Mouse (Mus musculus) neural tube, embryonic 14.5 days (tissue): ENCODE results near the gene Plekhj1. TPM values are rescaled to one million over a fixed set of nuclear protein-coding genes. Genes with fewer than 3 reads are reported as not detected.

Source experiments
- ATAC-seq: fragments of 200-750 bp; cut with Nextera tagmentation; 2 replicates; pipeline ENCODE4 v1.8.0; 2017; ENCODE audit warnings: low read depth, mild to moderate bottlenecking, moderate TSS enrichment, moderate library complexity
- H3K27ac ChIP-seq: fragments of 300-500 bp; sonication (generic); 2 replicates; pipeline ENCODE4 v1.5.1; 2014; ENCODE audit warnings: low read depth, mild to moderate bottlenecking, control low read depth, low read length, moderate library complexity, mixed read lengths
- H3K27me3 ChIP-seq: fragments of 300-500 bp; sonication (generic); 2 replicates; pipeline ENCODE4 v1.6.1; 2014; ENCODE audit warnings: low read length; ENCODE audit not compliant: control insufficient read depth, insufficient read depth
- H3K36me3 ChIP-seq: fragments of 300-500 bp; sonication (generic); 2 replicates; pipeline ENCODE4 v1.6.1; 2014; ENCODE audit warnings: low read length, mixed read lengths; ENCODE audit not compliant: control insufficient read depth, insufficient read depth
- H3K4me1 ChIP-seq: fragments of 300-500 bp; sonication (generic); 2 replicates; pipeline ENCODE4 v1.6.1; 2014; ENCODE audit warnings: low read length; ENCODE audit not compliant: control insufficient read depth, insufficient read depth
- H3K4me2 ChIP-seq: fragments of 300-500 bp; sonication (generic); 2 replicates; pipeline ENCODE4 v1.6.1; 2014; ENCODE audit warnings: mild to moderate bottlenecking, low read depth, low read length, control low read depth
- H3K4me3 ChIP-seq: fragments of 300-500 bp; sonication (generic); 2 replicates; pipeline ENCODE4 v1.5.1; 2014; ENCODE audit warnings: low read depth, low read length, control low read depth, mixed read lengths
- H3K9ac ChIP-seq: fragments of 300-500 bp; sonication (generic); replicated peaks from 2 replicates; pipeline ENCODE4 v1.6.1; 2014; ENCODE audit warnings: low read depth, mild to moderate bottlenecking, control low read depth, low read length, mixed read lengths
- H3K9me3 ChIP-seq: fragments of 300-500 bp; sonication (generic); 2 replicates; pipeline ENCODE4 v1.6.1; 2016; ENCODE audit warnings: low read length; ENCODE audit not compliant: control insufficient read depth
- WGBS: fragments of 180-500 bp; shearing (Covaris S2); extraction: QIAGEN DNeasy Blood & Tissue Kit; methylation state at CpG from one replicate; pipeline ENCODE4 v1.1.7; 2014; 5-methylcytosine and 5-hydroxymethylcytosine counted together
- polyA plus RNA-seq: library from polyadenylated mRNA; unstranded; fragments of >200 nt; fragmentation: Nextera tagmentation; extraction: Ambion mirVana; gene quantifications from 2 replicates; pipeline ENCODE4 v1.2.1, GENCODE M21; 2014

Plekhj1 gene
- polyA plus RNA-seq, 1 experiment from 2014 or later: 126 TPM

DNA sequence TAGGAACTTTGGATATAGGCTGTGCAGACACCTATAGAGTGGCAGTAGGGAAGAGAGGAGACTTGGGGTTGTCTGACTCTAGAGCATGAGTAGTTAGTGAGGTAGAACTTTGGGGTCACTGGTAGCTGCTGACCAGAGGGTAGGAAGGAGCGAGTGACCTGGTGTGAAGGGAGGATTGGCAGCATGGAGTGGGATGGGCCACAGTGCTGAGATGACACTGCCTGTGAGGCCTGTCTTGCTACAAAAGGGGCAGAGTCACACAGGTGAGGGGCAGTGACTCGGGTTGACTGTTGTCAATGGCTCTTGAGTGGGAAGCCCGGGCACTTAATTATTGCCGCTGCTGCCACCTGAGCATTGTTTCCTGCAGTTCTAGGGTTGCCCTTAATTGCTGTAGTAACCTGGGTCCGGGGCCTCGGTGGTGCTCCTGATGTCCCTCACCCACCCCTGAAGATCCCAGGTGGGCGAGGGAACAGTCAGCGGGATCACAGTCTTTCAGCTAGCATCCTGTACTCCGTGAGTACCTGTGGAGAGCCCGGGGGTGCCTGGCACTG is 29.5 kb upstream of the Plekhj1 start:
- H3K9me3 ChIP-seq: no peaks in the 10 kb centered on the region
- 81% methylated on average over 9 of the region's 10 CpGs for WGBS
- peaks cover 13% of the 10 kb centered on the region for H3K36me3 ChIP-seq

DNA sequence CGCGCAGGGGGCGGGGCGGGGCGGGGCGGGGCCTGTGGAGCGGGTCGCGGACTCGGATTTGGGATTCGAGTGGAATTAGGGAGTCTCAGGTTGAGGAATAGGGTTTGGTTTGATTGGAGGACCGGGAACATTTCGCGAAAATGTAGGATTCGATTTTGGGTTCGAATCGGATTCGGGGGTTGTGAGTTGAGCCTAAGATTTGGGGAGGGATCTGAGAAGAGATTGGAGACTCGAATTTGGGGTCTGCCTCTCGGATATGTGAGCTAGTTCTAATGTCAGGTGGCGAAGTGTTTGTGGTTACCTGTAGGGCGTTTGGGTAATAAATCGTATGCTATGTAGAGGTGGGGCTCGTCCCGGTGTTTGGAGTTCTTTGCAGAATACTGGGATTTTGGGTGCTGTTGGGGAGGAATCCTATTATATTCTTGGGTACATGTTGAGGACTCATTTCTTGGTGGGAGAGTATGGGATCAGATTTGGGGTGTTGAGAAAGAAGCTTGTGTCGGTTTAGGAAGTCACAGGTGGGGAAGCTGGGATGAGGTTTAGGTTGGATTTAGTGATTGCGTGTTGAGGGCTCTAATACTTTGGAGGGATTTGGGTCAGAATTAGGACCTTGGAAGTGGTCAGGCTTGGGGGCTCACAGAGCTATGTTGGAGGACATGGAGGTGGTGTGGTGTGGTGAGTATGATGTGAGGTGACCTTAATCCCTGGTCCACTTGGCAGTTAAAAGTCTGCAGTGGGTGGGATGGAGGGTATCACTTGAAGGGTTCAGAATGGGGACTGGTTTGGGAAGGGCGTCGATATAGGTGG is 28.8 kb upstream of the Plekhj1 start:
- peak overlapping the region; percentile 87 for H3K27ac ChIP-seq
- H3K4me1 ChIP-seq: peaks cover 8% of the 10 kb centered on the region
- H3K4me3 ChIP-seq: peak overlapping the region; percentile 70
- H3K27me3 ChIP-seq: no peaks in the 10 kb centered on the region
- no peaks in the 10 kb centered on the region for H3K9me3 ChIP-seq
- ATAC-seq: no peak
- H3K9ac ChIP-seq: peak overlapping the region; percentile 86
- WGBS: 9% methylated on average over 29 of the region's 29 CpGs
- peak overlapping the region; percentile 99 for H3K4me2 ChIP-seq
- H3K36me3 ChIP-seq: peaks cover 13% of the 10 kb centered on the region

More for the DNA sequence above, 29.5 kb upstream of the Plekhj1 start:
- no peak for ATAC-seq
- no peak overlapping the region for H3K27ac ChIP-seq
- H3K4me1 ChIP-seq: peaks cover 8% of the 10 kb centered on the region
- H3K27me3 ChIP-seq: no peaks in the 10 kb centered on the region
- H3K4me3 ChIP-seq: peak overlapping the region; percentile 70
- peak overlapping the region; percentile 86 for H3K9ac ChIP-seq
- H3K4me2 ChIP-seq: peak overlapping the region; percentile 99

- H3K9ac ChIP-seq: peak within 1 kb of the TSS; percentile 86
- no peaks in the 10 kb centered on the region for H3K27me3 ChIP-seq
- H3K27ac ChIP-seq: peak within 1 kb of the TSS; percentile 87
- no peaks in the 10 kb centered on the region for H3K9me3 ChIP-seq
- H3K4me3 ChIP-seq: peak within 1 kb of the TSS; percentile 70
- peaks cover 8% of the 10 kb centered on the region for H3K4me1 ChIP-seq
- under 1% methylated on average over 76 of the region's 82 CpGs for WGBS
- peaks cover 13% of the 10 kb centered on the region for H3K36me3 ChIP-seq
- peak; percentile 96 for ATAC-seq
- H3K4me2 ChIP-seq: peak within 1 kb of the TSS; percentile 99
Measured at GRCm38 (mm10) chr10:80826151-80827062, 28.0 kb upstream of the Plekhj1 start, which contains the start of gene Oaz1. TSS of gene Oaz1 (plus strand) at chr10:80826656.

GRCm38 (mm10) chr10:80824827-80825226 is 26.4 kb upstream of the Plekhj1 start:
- no peak overlapping the region for H3K4me2 ChIP-seq
- WGBS: 84% methylated on average over 2 of the region's 2 CpGs
- H3K27me3 ChIP-seq: no peaks in the 10 kb centered on the region
- H3K4me3 ChIP-seq: no peak overlapping the region
- H3K9ac ChIP-seq: no peak overlapping the region
- peaks cover 8% of the 10 kb centered on the region for H3K36me3 ChIP-seq
- no peaks in the 10 kb centered on the region for H3K9me3 ChIP-seq
- H3K4me1 ChIP-seq: peaks cover 8% of the 10 kb centered on the region
- no peak overlapping the region for H3K27ac ChIP-seq
- ATAC-seq: no peak

DNA sequence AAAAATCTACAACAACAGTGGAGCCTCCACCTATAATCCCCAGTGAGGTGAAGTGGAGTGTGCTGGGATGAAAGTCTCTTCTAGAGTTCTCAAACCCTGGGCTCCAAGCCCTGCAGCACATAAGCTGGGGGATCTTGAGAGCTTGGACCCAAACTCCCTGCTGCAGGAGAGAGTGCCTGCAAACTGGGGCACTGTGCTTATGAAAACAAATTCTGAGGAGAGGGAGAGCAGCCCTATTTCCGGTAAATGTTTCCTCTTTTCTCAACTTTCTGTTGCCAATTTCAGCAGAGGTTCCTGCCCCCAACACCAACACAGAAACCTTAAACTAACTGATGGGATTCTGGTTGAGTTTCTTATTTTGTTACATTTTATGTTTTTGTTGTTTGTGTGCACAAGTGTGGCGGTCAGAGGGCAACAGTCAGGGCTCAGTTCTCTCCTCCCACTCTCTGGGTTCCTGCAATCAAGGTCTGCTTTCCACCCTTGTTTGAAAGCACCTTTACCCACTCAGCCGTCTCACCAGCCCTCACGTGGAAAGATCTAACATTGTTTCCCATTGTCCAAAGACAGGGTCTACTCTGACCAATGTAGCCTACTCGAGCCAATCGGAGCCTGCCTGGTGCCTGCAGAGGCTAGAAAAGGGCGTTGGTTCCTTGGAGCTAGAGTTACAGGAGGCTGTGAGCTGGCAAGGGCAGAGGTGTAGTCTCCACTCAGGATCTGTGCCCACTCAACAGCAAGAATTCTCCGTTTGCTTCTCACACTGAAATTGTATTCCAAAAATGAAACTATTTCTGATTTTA is 25.6 kb upstream of the Plekhj1 start:
- Histone ChIP-seq H3K36me3 (peaks cover under 1% of the 10 kb centered on the region; the same call in 1 of the 2 replicates), H3K4me3 (no peak overlapping the region)
- ATAC-seq: no peak

DNA sequence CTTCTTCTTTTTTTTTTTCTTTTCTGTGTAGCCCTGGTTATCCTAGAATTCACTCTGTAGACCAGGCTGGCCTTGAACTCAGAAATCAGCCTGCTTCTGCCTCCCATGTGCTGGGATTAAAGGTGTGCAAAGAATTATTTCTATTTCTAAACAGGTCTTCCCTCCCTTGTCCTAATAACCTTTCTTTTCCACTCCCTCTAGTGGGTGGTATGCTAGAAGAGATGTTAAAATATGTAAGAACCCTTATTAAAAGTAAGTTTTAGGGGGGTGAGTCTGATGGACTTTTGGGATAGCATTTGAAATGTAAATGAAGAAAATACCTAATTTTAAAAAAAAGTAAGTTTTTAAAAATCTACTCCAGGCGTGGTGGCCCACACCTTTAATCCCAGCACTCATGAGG is 24.9 kb upstream of the Plekhj1 start:
- H3K9ac ChIP-seq: no peak overlapping the region
- H3K9me3 ChIP-seq: no peaks in the 10 kb centered on the region
- no peak overlapping the region for H3K4me3 ChIP-seq
- no peaks in the 10 kb centered on the region for H3K27me3 ChIP-seq
- ATAC-seq: no peak
- no peaks in the 10 kb centered on the region for H3K36me3 ChIP-seq
- no peak overlapping the region for H3K4me2 ChIP-seq
- no peak overlapping the region for H3K27ac ChIP-seq
- H3K4me1 ChIP-seq: peaks cover 8% of the 10 kb centered on the region
- WGBS: 84% methylated on average over 1 of the region's 1 CpGs

More for the DNA sequence above, 25.6 kb upstream of the Plekhj1 start:
- Histone ChIP-seq H3K27me3 (no peaks in the 10 kb centered on the region), H3K4me2 (no peak overlapping the region), H3K27ac (no peak overlapping the region), H3K4me1 (peaks cover 8% of the 10 kb centered on the region), H3K9ac (no peak overlapping the region), H3K9me3 (no peaks in the 10 kb centered on the region)
- 70% methylated on average over 8 of the region's 8 CpGs for WGBS

DNA sequence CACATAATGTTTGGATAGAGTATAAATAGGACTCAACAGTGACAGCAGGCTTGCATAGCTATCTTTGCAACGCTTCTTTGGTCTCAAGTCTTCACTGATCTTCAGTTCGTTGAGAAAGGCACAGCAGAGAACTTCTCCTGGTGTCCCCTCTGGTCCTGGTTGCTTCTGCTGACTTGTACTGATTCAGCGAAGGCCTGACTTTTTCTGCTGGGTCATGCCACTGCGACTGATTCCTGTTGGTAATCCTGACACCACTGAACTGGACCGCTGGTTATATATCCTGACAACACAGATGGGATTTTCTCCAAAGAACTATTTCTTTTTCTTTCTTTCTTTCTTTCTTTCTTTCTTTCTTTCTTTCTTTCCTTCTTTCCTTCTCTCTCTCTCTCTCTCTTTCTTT is 24.1 kb upstream of the Plekhj1 start:
- no peak overlapping the region for H3K9ac ChIP-seq
- WGBS: 86% methylated on average over 5 of the region's 5 CpGs
- no peak overlapping the region for H3K4me2 ChIP-seq
- H3K27me3 ChIP-seq: no peaks in the 10 kb centered on the region
- H3K4me1 ChIP-seq: peaks cover 2% of the 10 kb centered on the region
- ATAC-seq: no peak
- H3K4me3 ChIP-seq: no peak overlapping the region
- no peaks in the 10 kb centered on the region for H3K36me3 ChIP-seq
- H3K27ac ChIP-seq: no peak overlapping the region
- no peaks in the 10 kb centered on the region for H3K9me3 ChIP-seq

DNA sequence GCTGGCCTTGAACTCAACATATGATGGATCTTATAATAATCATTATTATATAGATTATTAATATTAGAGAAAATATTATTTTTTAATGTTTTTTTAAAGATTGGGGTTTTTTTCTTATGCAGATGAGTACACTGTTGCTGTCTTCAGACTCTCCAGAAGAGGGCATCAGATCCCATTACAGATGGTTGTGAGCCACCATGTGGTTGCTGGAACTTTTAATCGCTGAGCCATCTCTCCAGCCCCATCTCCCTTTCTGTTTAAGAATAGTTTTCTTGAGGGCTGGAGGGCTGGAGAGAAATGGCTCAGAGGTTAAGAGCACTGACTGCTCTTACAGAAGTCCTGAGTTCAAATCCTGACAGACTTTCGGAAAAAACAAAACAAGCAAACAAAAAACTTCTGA is 23.6 kb upstream of the Plekhj1 start:
- no peak overlapping the region for H3K27ac ChIP-seq
- 41% methylated on average over 2 of the region's 2 CpGs for WGBS
- no peaks in the 10 kb centered on the region for H3K4me1 ChIP-seq
- H3K9me3 ChIP-seq: no peaks in the 10 kb centered on the region
- H3K4me2 ChIP-seq: no peak overlapping the region
- H3K27me3 ChIP-seq: no peaks in the 10 kb centered on the region
- H3K4me3 ChIP-seq: no peak overlapping the region
- no peaks in the 10 kb centered on the region for H3K36me3 ChIP-seq
- no peak overlapping the region for H3K9ac ChIP-seq
- no peak for ATAC-seq
